Mouse (Mus musculus) thymus, postnatal 10 days (tissue): ENCODE results near the gene Rpl19.

Experiments used
- DNase-seq, 2 experiments: peaks; one replicate each; pipeline ENCODE4 v3.0.0; 2021; ENCODE audit warnings: low spot score in 2 of 2

Gene Rpl19

GRCm38 (mm10) chr11:98052129-98052988 lies 25.8 kb downstream of the Rpl19 start:
- DNase-seq = peak in 1 of 2 experiments; percentile 27

GRCm38 (mm10) chr11:98052989-98053834 lies 26.7 kb downstream of the Rpl19 start, which contains the start of gene Stac2:
Gene Stac2, minus strand, starts transcription at chr11:98053462.
- peak; percentile 57 to 59 for DNase-seq

- DNase-seq = no peak
Observed at GRCm38 (mm10) chr11:98057466-98057865, 31.0 kb downstream of the Rpl19 start.

GRCm38 (mm10) chr11:98057998-98058397 lies 31.5 kb downstream of the Rpl19 start:
- DNase-seq = no peak

- no peak for DNase-seq
Observed at GRCm38 (mm10) chr11:98059662-98060061, 33.2 kb downstream of the Rpl19 start.

- DNase-seq = no peak
Observed at GRCm38 (mm10) chr11:98060104-98060692, 33.7 kb downstream of the Rpl19 start.

GRCm38 (mm10) chr11:98061441-98061840 lies 34.9 kb downstream of the Rpl19 start:
- no peak for DNase-seq

GRCm38 (mm10) chr11:98061904-98062562 lies 35.5 kb downstream of the Rpl19 start:
- no peak for DNase-seq

GRCm38 (mm10) chr11:98066201-98066600 lies 39.7 kb downstream of the Rpl19 start:
- DNase-seq = no peak

GRCm38 (mm10) chr11:98067255-98067654 lies 40.7 kb downstream of the Rpl19 start:
- no peak for DNase-seq

- no peak for DNase-seq
Observed at GRCm38 (mm10) chr11:98073442-98073841, 46.9 kb downstream of the Rpl19 start.

GRCm38 (mm10) chr11:98075195-98075808 lies 48.8 kb downstream of the Rpl19 start:
- peak; percentile 69 to 91 for DNase-seq

- DNase-seq = no peak
Observed at GRCm38 (mm10) chr11:98077086-98077485, 50.6 kb downstream of the Rpl19 start.
